Mouse (Mus musculus) cerebellum, adult 11-12 months (tissue): ENCODE results near the gene Neu1.
"Not testable (repeated sequence)": the region's sequence is repeated elsewhere in the genome, so short reads cannot be mapped to it uniquely, and the experiment has no call there.

Source experiments
- DNase-seq: peaks from one replicate; pipeline ENCODE4 v3.0.0; 2022

Gene Neu1

GRCm38 (mm10) chr17:34969822-34970221 is 38.8 kb downstream of the Neu1 start, which contains the start of gene Gm20481:
Gene Gm20481 (plus strand): TSS chr17:34969912.
- not testable (repeated sequence) for DNase-seq

DNA sequence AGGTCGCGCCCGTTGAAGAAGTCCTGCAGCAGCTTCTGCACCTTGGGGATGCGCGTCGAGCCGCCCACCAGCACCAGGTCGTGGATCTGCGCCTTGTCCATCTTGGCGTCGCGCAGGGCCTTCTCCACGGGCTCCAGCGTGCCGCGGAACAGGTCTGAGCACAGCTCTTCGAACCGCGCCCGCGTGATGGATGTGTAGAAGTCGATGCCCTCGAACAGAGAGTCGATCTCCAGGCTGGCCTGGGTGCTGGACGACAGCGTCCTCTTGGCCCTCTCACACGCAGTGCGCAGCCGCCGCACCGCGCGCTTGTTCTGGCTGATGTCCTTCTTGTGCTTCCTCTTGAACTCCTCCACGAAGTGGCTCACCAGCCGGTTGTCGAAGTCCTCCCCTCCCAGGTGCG is 39.8 kb downstream of the Neu1 start:
- not testable (repeated sequence) for DNase-seq

DNA sequence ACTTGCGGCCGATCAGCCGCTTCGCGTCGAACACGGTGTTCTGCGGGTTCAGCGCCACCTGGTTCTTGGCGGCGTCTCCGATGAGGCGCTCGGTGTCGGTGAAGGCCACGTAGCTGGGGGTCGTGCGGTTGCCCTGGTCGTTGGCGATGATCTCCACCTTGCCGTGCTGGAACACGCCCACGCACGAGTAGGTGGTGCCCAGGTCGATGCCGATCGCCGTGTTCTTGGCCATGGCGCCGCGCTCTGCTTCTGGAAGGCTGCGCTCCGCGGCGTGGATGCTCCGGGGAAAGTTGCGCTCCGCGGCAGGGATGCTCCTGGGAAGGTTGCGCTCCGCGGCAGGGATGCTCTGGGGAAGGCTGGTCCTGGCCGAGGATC is 40.6 kb downstream of the Neu1 start:
- not testable (repeated sequence) for DNase-seq

GRCm38 (mm10) chr17:34972069-34972749 is 41.2 kb downstream of the Neu1 start, which contains the start of the genes Hspa1a and Hspa1l:
Gene Hspa1a (minus strand): TSS chr17:34972156.
Gene Hspa1l (plus strand): TSS chr17:34972703.
- peak; percentile 82 for DNase-seq

- no peak for DNase-seq
Measured at GRCm38 (mm10) chr17:34975581-34976492, 44.8 kb downstream of the Neu1 start.

GRCm38 (mm10) chr17:34977000-34977399 is 45.9 kb downstream of the Neu1 start:
- no peak for DNase-seq

DNA sequence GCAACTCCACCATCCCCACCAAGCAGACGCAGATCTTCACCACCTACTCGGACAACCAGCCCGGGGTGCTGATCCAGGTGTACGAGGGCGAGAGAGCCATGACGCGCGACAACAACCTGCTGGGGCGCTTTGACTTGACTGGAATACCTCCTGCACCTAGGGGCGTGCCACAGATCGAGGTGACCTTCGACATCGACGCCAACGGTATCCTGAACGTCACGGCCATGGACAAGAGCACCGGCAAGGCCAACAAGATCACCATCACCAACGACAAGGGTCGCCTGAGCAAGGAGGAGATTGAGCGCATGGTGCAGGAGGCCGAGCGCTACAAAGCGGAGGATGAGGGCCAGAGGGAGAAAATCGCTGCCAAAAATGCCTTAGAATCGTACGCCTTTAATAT is 47.2 kb downstream of the Neu1 start:
- DNase-seq, result no peak

GRCm38 (mm10) chr17:34979631-34980030 is 48.6 kb downstream of the Neu1 start:
- no peak for DNase-seq

- DNase-seq, result no peak
Measured at GRCm38 (mm10) chr17:34980655-34981054, 49.6 kb downstream of the Neu1 start.

DNA sequence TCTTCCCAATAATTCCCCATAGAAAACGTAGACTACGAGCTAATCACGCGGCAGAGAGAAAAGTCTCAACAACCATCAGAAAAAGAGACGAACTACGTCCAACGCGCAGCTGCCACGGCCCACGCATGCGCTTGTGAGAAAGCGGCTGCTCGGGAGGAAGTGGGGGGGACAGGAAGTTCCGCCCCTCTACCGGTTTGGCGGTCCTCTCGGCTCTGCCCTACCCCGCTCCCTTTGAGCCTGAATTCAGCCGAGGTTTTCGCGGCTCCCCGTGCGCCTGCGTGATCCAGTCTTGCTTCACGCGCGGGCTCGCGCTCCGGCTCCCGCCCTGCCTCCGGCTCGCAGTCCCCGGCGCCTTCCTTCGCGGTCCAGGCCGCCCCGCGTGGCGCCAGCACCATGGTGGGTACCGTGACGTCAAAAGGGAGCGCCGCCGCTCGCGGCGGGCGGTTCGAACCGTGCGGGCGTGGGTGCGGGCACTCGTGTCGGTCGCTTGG is 50.7 kb downstream of the Neu1 start, which contains the start of gene Lsm2:
TSS of gene Lsm2 (plus strand) at position 173 of the 491 bp plus-strand sequence.
- DNase-seq, result peak; percentile 92

DNA sequence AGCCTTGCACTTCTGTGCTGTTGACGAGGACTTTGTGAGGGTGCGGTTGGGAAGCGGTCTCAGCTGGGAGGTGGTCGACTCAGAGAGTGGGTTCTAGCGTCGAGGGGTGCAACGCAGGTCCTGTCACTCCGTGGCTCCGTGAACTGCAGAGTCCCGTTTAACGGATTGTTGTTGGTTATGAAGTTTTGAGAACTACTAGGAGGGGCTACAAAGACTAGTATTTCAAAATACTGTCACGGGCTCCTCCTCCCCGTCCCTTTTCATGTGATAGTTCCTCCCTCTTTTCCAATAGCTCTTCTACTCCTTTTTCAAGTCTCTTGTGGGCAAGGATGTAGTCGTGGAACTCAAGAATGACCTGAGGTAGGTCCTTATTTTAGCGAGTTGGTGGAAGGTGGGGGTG is 51.3 kb downstream of the Neu1 start:
- DNase-seq, result no peak

- DNase-seq, result no peak
Measured at GRCm38 (mm10) chr17:34984218-34984617, 53.2 kb downstream of the Neu1 start.
